Mouse (Mus musculus) adrenal gland, postnatal 4 days (tissue): ENCODE measurements around the gene Foxp4. TPM values are rescaled to one million over a fixed set of nuclear protein-coding genes. Genes with fewer than 3 reads are reported as not detected.

Experiments used
- DNase-seq, 2 experiments: peaks; one replicate each; pipeline ENCODE4 v3.0.0; 2021 to 2022; ENCODE audit warnings: low spot score in 2 of 2, mixed read lengths in 2 of 2
- total RNA-seq, 2 experiments: library from RNA; stranded (reverse); gene quantifications; 2 replicates each; pipeline ENCODE4 v1.2.3; 2021

Gene Foxp4
- total RNA-seq, 2 experiments from 2014 or later, result 37.8 to 41.2 TPM

- DNase-seq, result no peak
These were observed 106.3 kb downstream of the Foxp4 start for GRCm38 (mm10) chr17:47818038-47818725.

Other genes starting within 250 kb of the Foxp4 start
- gene Tomm6, start 236.3 kb downstream of the Foxp4 start, total RNA-seq, result 100 to 1,000 TPM; 189 to 203 TPM
- gene Frs3, start 235.6 kb downstream of the Foxp4 start, total RNA-seq, result 10 to 100 TPM in 1 of 2 experiments, 1 to 10 TPM in 1; 9.3 to 12.4 TPM
- 1 to 10 TPM; 1.5 to 1.7 TPM for gene Gm21981, start 230.2 kb downstream of the Foxp4 start, total RNA-seq
- gene Prickle4, start 229.9 kb downstream of the Foxp4 start, total RNA-seq, result 1 to 10 TPM; 1.4 to 2.6 TPM
- gene Pgc, start 197.8 kb downstream of the Foxp4 start, total RNA-seq, result not detected
- gene Tfeb, start 187.6 kb downstream of the Foxp4 start, total RNA-seq, result 10 to 100 TPM; 22.1 to 22.3 TPM
- gene Mdfi, start 90.0 kb downstream of the Foxp4 start, total RNA-seq, result 10 to 100 TPM; 10.3 to 12.9 TPM
- under 1 TPM in 1 of 2 experiments, not detected in 1; 0.56 TPM for gene 1700122O11Rik, start 113.6 kb upstream of the Foxp4 start, total RNA-seq
- not detected for gene 1700067P10Rik, start 164.7 kb upstream of the Foxp4 start, total RNA-seq
- under 1 TPM in 1 of 2 experiments, not detected in 1; 0.28 TPM for gene 9830107B12Rik, start 221.6 kb upstream of the Foxp4 start, total RNA-seq
- under 1 TPM; 0.31 to 0.48 TPM for gene A530064D06Rik, start 242.6 kb upstream of the Foxp4 start, total RNA-seq